Mouse (Mus musculus): ENCODE results near the gene Capn10. TPM values are rescaled to one million over a fixed set of nuclear protein-coding genes. Genes with fewer than 3 reads are reported as not detected.
A peak's percentile ranks its signal among the peaks of the same experiment; 100 is the strongest.

Capn10 gene
- polyA plus RNA-seq, 1 experiment: 29.0 TPM

DNA sequence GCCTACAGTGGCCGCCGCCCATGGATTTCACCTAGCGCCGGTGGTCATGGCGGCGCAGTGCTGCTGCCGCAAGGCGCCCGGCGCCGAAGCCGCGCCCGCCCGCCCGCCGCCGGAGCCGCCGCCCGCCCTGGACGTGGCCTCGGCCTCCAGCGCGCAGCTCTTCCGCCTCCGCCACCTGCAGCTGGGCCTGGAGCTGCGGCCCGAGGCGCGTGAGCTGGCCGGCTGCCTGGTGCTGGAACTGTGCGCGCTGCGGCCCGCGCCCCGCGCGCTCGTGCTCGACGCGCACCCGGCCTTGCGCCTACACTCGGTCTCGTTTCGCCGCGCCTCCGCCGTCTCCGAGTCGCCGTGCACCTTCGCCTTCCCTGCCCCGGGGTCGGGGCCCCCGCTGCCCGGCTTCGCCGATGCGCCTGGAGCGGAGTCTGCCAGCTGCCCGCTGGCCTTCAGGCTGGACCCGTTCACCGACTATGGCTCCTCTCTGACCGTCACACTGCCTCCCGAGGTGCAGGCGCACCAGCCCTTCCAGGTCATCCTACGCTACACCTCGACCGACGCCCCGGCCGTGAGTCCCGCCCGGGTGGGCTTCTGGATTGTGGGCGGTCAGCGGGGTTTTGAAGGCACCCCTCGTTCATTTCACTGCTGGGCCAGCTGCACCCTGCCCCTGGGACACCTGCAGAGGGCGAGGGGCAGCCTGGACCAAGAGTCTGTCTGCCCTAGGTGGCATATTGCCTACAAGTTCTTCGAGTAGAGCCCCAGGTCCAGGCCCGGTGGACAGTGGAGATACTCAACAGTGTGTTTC, 23.1 kb upstream of the Capn10 start:
- H3K4me1 ChIP-seq (ENCODE audit: control insufficient read depth, insufficient read depth, insufficient read length, low read length): peaks cover 26% of the 10 kb centered on the region
- H3K36me3 ChIP-seq (ENCODE audit: control insufficient read depth, insufficient read depth, low read length): peaks cover 23% of the 10 kb centered on the region
- no peak for TF ChIP-seq CTCF (IDR thresholded peaks at IDR 0.05; ENCODE audit: extremely low read depth, insufficient read length, insufficient replicate concordance, low read depth, low read length)
- TF ChIP-seq POLR2A (IDR thresholded peaks at IDR 0.05; ENCODE audit: low read depth, low read length): 0 out of 2 replicates have a peak, but pooled peaks have one; percentile 25
- H3K4me3 ChIP-seq (ENCODE audit: low read depth, low read length): peak overlapping the region; percentile 83
- peak overlapping the region; percentile 62 for H3K27ac ChIP-seq (ENCODE audit: insufficient read depth, low read depth, low read length)
- H3K27me3 ChIP-seq (ENCODE audit: control insufficient read depth, insufficient read depth, low read length): no peaks in the 10 kb centered on the region
- WGBS: under 1% methylated on average over 84 of the region's 85 CpGs

DNA sequence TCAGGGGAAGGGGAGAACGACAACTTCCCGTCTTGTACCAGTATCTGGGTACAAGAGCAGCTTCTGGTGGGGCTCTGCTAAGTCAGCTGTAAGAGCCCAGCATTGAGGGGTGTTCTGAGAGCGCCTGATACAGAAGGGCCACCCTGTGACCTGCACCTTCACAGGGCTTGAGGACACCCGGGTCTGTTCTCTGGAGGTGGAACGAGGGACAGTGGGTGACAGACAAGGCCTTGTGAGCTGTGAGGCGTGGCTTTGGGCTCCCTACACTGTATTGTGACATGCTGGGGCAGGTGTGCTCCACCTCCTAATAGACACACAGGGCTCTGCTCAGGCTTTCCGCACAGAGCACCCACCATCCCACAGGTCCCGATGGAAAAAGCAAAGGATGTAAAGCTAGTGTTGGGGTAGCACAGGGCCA, 22.4 kb upstream of the Capn10 start:
- Histone ChIP-seq H3K4me3 (ENCODE audit: low read depth, low read length) (peak overlapping the region; percentile 83), H3K4me1 (ENCODE audit: control insufficient read depth, insufficient read depth, insufficient read length, low read length) (peaks cover 26% of the 10 kb centered on the region), H3K36me3 (ENCODE audit: control insufficient read depth, insufficient read depth, low read length) (peaks cover 29% of the 10 kb centered on the region), H3K27me3 (ENCODE audit: control insufficient read depth, insufficient read depth, low read length) (no peaks in the 10 kb centered on the region), H3K27ac (ENCODE audit: insufficient read depth, low read depth, low read length) (peak overlapping the region; percentile 62)
- TF ChIP-seq POLR2A (IDR thresholded peaks at IDR 0.05; ENCODE audit: low read depth, low read length) (no peak), CTCF (IDR thresholded peaks at IDR 0.05; ENCODE audit: extremely low read depth, insufficient read length, insufficient replicate concordance, low read depth, low read length) (no peak)
- WGBS: 11% methylated on average over 8 of the region's 8 CpGs

DNA sequence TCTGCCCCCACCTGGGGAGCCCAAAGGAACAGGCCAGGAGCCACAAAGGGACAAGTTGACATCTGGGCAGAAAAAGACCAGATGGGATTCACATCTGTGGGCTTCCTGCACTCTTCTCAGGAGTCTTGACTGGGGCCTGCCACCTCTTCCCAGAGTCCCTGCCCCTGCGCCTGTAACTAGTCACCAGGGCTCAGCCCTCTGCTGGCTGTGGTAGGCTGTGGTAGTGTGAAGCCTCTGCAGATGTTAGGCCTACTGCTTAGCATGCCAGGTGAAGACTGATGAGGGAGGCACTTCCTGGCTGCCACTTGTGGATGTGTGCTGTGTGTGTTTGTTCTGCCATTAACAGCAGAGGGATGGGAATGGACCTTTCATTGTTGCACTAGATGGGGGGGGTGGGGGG, 21.9 kb upstream of the Capn10 start:
- Histone ChIP-seq H3K4me1 (ENCODE audit: control insufficient read depth, insufficient read depth, insufficient read length, low read length) (peaks cover 26% of the 10 kb centered on the region), H3K27me3 (ENCODE audit: control insufficient read depth, insufficient read depth, low read length) (no peaks in the 10 kb centered on the region), H3K27ac (ENCODE audit: insufficient read depth, low read depth, low read length) (no peak overlapping the region), H3K36me3 (ENCODE audit: control insufficient read depth, insufficient read depth, low read length) (peaks cover 35% of the 10 kb centered on the region), H3K4me3 (ENCODE audit: low read depth, low read length) (peak overlapping the region; percentile 83)
- TF ChIP-seq CTCF (IDR thresholded peaks at IDR 0.05; ENCODE audit: extremely low read depth, insufficient read length, insufficient replicate concordance, low read depth, low read length): no peak
- WGBS: 37% methylated on average over 1 of the region's 1 CpGs

DNA sequence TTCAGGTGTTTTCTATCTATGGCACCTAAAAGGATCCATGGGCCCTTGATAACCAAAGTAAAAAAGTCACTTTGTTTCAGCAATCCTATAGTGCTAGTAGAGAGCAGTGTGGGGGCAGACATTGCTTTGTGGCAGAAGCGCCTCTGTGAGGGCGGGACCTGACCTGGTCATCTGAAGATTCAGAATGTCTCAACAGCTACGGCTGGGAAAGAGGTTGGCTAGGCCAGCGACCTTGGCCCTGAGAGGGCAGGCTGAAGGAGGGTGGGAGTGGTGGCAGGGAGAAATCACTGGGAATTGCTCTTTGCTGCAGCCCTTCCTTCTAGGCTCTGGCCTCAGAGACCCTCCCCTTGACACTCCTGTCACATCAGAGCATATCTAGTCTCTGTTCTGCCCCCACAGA, 19.9 kb upstream of the Capn10 start:
- Histone ChIP-seq H3K27me3 (ENCODE audit: control insufficient read depth, insufficient read depth, low read length) (no peaks in the 10 kb centered on the region), H3K36me3 (ENCODE audit: control insufficient read depth, insufficient read depth, low read length) (peaks cover 54% of the 10 kb centered on the region)
- 84% methylated on average over 4 of the region's 4 CpGs for WGBS

DNA sequence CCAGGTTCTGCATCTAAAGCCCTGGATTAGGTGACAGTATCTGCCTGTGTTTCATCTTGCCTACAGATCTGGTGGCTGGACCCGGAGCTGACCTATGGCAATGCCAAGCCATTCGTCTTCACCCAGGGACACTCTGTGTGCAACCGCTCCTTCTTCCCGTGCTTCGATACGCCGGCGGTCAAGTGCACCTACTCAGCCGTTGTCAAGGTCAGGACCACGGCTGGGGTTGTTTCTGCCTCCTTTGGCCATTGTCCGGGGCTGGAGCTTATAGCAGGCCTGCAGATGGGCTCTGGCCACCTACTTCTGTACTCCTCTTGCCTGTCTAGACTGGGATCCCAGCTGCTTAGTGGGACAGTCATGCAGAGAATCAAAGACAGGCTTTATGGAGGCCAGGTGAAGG, 19.2 kb upstream of the Capn10 start:
- peaks cover 19% of the 10 kb centered on the region for H3K4me1 ChIP-seq (ENCODE audit: control insufficient read depth, insufficient read depth, insufficient read length, low read length)
- H3K27ac ChIP-seq (ENCODE audit: insufficient read depth, low read depth, low read length): no peak overlapping the region
- no peak overlapping the region for H3K4me3 ChIP-seq (ENCODE audit: low read depth, low read length)
- no peaks in the 10 kb centered on the region for H3K27me3 ChIP-seq (ENCODE audit: control insufficient read depth, insufficient read depth, low read length)
- H3K36me3 ChIP-seq (ENCODE audit: control insufficient read depth, insufficient read depth, low read length): peaks cover 62% of the 10 kb centered on the region
- 91% methylated on average over 11 of the region's 11 CpGs for WGBS
- TF ChIP-seq CTCF (IDR thresholded peaks at IDR 0.05; ENCODE audit: extremely low read depth, insufficient read length, insufficient replicate concordance, low read depth, low read length) (no peak), POLR2A (IDR thresholded peaks at IDR 0.05; ENCODE audit: low read depth, low read length) (no peak)

More for the DNA sequence above, 19.9 kb upstream of the Capn10 start:
- H3K27ac ChIP-seq (ENCODE audit: insufficient read depth, low read depth, low read length): no peak overlapping the region
- TF ChIP-seq CTCF (IDR thresholded peaks at IDR 0.05; ENCODE audit: extremely low read depth, insufficient read length, insufficient replicate concordance, low read depth, low read length): no peak
- no peak for TF ChIP-seq POLR2A (IDR thresholded peaks at IDR 0.05; ENCODE audit: low read depth, low read length)
- no peak overlapping the region for H3K4me3 ChIP-seq (ENCODE audit: low read depth, low read length)
- H3K4me1 ChIP-seq (ENCODE audit: control insufficient read depth, insufficient read depth, insufficient read length, low read length): peaks cover 21% of the 10 kb centered on the region; the same call in 1 of the 2 replicates

DNA sequence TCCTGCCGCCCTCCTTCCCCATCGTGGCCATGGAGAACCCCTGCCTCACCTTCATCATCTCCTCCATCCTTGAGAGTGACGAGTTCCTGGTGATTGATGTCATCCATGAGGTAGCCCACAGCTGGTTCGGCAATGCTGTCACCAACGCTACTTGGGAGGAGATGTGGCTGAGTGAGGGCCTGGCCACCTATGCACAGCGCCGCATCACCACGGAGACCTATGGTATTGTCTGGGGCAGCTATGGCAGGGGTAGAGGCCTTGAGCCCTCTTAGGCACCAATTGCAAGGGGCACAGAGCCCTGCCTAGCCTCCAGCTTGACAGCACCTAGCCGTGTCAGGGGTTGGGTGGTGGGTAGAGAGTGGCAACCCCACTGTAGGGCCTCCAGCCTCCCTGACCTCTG, 17.5 kb upstream of the Capn10 start:
- Histone ChIP-seq H3K27ac (ENCODE audit: insufficient read depth, low read depth, low read length) (no peak overlapping the region), H3K27me3 (ENCODE audit: control insufficient read depth, insufficient read depth, low read length) (no peaks in the 10 kb centered on the region), H3K4me1 (ENCODE audit: control insufficient read depth, insufficient read depth, insufficient read length, low read length) (peaks cover 29% of the 10 kb centered on the region), H3K4me3 (ENCODE audit: low read depth, low read length) (no peak overlapping the region), H3K36me3 (ENCODE audit: control insufficient read depth, insufficient read depth, low read length) (peaks cover 64% of the 10 kb centered on the region)
- no peak for TF ChIP-seq POLR2A (IDR thresholded peaks at IDR 0.05; ENCODE audit: low read depth, low read length)
- no peak for TF ChIP-seq CTCF (IDR thresholded peaks at IDR 0.05; ENCODE audit: extremely low read depth, insufficient read length, insufficient replicate concordance, low read depth, low read length)
- WGBS: 94% methylated on average over 9 of the region's 9 CpGs

DNA sequence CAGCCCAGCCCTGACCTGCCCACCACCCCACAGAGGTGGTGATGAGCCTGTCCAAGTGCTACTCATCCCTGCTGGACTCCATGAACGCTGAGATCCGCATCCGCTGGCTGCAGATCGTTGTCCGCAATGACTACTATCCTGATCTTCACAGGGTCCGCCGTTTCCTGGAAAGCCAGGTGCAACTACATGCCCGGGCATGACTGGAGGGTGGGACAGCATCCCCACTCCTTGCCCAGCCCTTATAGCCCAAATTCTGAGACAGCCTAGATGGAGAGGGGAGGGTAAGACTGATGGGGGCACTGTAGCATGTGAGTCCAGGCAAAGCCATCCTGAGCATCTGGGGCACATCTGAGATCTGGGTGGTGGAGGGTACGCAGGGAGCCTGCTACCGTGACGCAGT, 15.0 kb upstream of the Capn10 start:
- H3K36me3 ChIP-seq (ENCODE audit: control insufficient read depth, insufficient read depth, low read length): peaks cover 58% of the 10 kb centered on the region
- H3K4me3 ChIP-seq (ENCODE audit: low read depth, low read length): no peak overlapping the region
- no peak overlapping the region for H3K27ac ChIP-seq (ENCODE audit: insufficient read depth, low read depth, low read length)
- H3K27me3 ChIP-seq (ENCODE audit: control insufficient read depth, insufficient read depth, low read length): no peaks in the 10 kb centered on the region
- WGBS: 94% methylated on average over 11 of the region's 11 CpGs
- TF ChIP-seq POLR2A (IDR thresholded peaks at IDR 0.05; ENCODE audit: low read depth, low read length) (no peak), CTCF (IDR thresholded peaks at IDR 0.05; ENCODE audit: extremely low read depth, insufficient read length, insufficient replicate concordance, low read depth, low read length) (no peak)
- peaks cover 17% of the 10 kb centered on the region for H3K4me1 ChIP-seq (ENCODE audit: control insufficient read depth, insufficient read depth, insufficient read length, low read length)

Measured in small intestine, adult 2 months (tissue).